Mouse (Mus musculus): ENCODE data around the gene Mcfd2.

Gene Mcfd2

GRCm38 (mm10) chr17:87288131-87288530 is 22.4 kb upstream of the Mcfd2 start:
- no peak for DNase-seq (ENCODE audit: low read depth, low spot score)

- DNase-seq (ENCODE audit: low read depth, low spot score), result peak; percentile 17
Observed at GRCm38 (mm10) chr17:87287197-87287777, 21.6 kb upstream of the Mcfd2 start.

- no peak for DNase-seq (ENCODE audit: low read depth, low spot score)
Observed at GRCm38 (mm10) chr17:87286481-87287143, 20.9 kb upstream of the Mcfd2 start.

GRCm38 (mm10) chr17:87285731-87286465 is 20.2 kb upstream of the Mcfd2 start:
- DNase-seq (ENCODE audit: low read depth, low spot score), result no peak

GRCm38 (mm10) chr17:87284482-87285040 is 18.8 kb upstream of the Mcfd2 start:
- peak; percentile 26 for DNase-seq (ENCODE audit: low read depth, low spot score)

- DNase-seq (ENCODE audit: low read depth, low spot score), result peak; percentile 11
Observed at GRCm38 (mm10) chr17:87283755-87284481, 18.2 kb upstream of the Mcfd2 start.

GRCm38 (mm10) chr17:87283055-87283754 is 17.5 kb upstream of the Mcfd2 start:
- peak; percentile 48 for DNase-seq (ENCODE audit: low read depth, low spot score)

- DNase-seq (ENCODE audit: low read depth, low spot score), result peak; percentile 94
Observed at GRCm38 (mm10) chr17:87282706-87283053, 16.9 kb upstream of the Mcfd2 start, which contains the start of gene Ttc7. Gene Ttc7 (plus strand): TSS chr17:87282886.

GRCm38 (mm10) chr17:87282007-87282705 is 16.4 kb upstream of the Mcfd2 start:
- DNase-seq (ENCODE audit: low read depth, low spot score), result peak; percentile 85

- peak; percentile 30 for DNase-seq (ENCODE audit: low read depth, low spot score)
Observed at GRCm38 (mm10) chr17:87275363-87276341, 9.9 kb upstream of the Mcfd2 start.

GRCm38 (mm10) chr17:87269454-87269853 is 3.7 kb upstream of the Mcfd2 start:
- DNase-seq (ENCODE audit: low read depth, low spot score), result peak; percentile 44

GRCm38 (mm10) chr17:87264927-87265791 is 576 bp downstream of the Mcfd2 start:
- peak; percentile 29 for DNase-seq (ENCODE audit: low read depth, low spot score)

- no peak for DNase-seq (ENCODE audit: low read depth, low spot score)
Observed at GRCm38 (mm10) chr17:87264054-87264830, 1.5 kb downstream of the Mcfd2 start.

GRCm38 (mm10) chr17:87263401-87263800 is 2.3 kb downstream of the Mcfd2 start:
- DNase-seq (ENCODE audit: low read depth, low spot score), result no peak

GRCm38 (mm10) chr17:87255672-87256071 is 10.1 kb downstream of the Mcfd2 start:
- DNase-seq (ENCODE audit: low read depth, low spot score), result no peak

- peak; percentile 21 for DNase-seq (ENCODE audit: low read depth, low spot score)
Observed at GRCm38 (mm10) chr17:87254384-87254783, 11.4 kb downstream of the Mcfd2 start.

- DNase-seq (ENCODE audit: low read depth, low spot score), result no peak
Observed at GRCm38 (mm10) chr17:87246103-87246502, 19.6 kb downstream of the Mcfd2 start.

- no peak for DNase-seq (ENCODE audit: low read depth, low spot score)
Observed at GRCm38 (mm10) chr17:87237826-87238225, 27.9 kb downstream of the Mcfd2 start.

Measured in brain, adult 2 months (tissue).